ENCODE assay signal across 30 mouse cellular contexts in the genomic region with DNA sequence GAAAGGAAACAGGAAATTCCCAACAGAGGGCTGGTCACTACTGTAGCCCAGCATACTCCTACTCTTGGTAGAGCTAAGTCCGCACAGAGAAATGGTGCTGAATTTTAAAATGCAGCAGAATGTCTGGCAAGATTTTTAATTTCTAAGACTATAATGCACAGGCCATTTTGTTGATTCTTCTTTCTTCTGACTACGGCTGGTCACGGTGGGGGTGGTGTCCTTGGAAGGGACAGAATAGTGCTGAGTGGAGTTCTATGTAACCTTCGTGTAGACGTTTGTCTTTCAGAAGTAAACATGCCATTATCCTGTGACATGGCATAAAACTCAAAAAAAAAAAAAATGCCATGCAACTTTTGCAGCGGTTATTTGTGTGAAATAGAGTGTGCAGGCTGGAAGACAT.
"Had no signal": no experiment of that assay in that cellular context is flagged by ENCODE, and none has a peak within 500 bp of the region (broad histone marks: within the 10 kb centered on the region; RNA-seq: fewer than 3 reads in every experiment).

No protein-coding gene starts in this region.

- DNase-seq: left cerebral cortex, postnatal 4 days; liver; liver, embryonic 13.5 days; liver, postnatal 0 days; lung, adult 18-20 months; lung, adult 2 months; lung, embryonic 14.5 days; lung, postnatal 10 days; lung, postnatal 14 days; lung, postnatal 4 days; midbrain, embryonic 14.5 days had no signal

- ATAC-seq: liver, embryonic 12.5 days; liver, postnatal 0 days; lung, postnatal 0 days; midbrain, embryonic 13.5 days; midbrain, embryonic 15.5 days; midbrain, embryonic 16.5 days had no signal

- H3K4me3 ChIP-seq: limb, embryonic 10.5 days; limb, embryonic 12.5 days; limb, embryonic 13.5 days; limb, embryonic 15.5 days; liver, embryonic 12.5 days; liver, embryonic 13.5 days; liver, embryonic 15.5 days; lung, embryonic 15.5 days; megakaryocyte, embryonic 14.5 days; midbrain, embryonic 10.5 days; midbrain, embryonic 12.5 days; midbrain, embryonic 13.5 days; midbrain, embryonic 15.5 days; myocyte; neural tube, embryonic 12.5 days; neural tube, embryonic 13.5 days had no signal

- H3K27ac ChIP-seq: limb, embryonic 10.5 days; limb, embryonic 12.5 days; limb, embryonic 13.5 days; limb, embryonic 15.5 days; liver, embryonic 12.5 days; liver, embryonic 13.5 days; liver, embryonic 14.5 days; liver, embryonic 15.5 days; lung, embryonic 15.5 days; macrophage; midbrain, embryonic 10.5 days; midbrain, embryonic 12.5 days; midbrain, embryonic 13.5 days; midbrain, embryonic 15.5 days; neural tube, embryonic 12.5 days; neural tube, embryonic 13.5 days had no signal
